Mouse (Mus musculus) layer of hippocampus, postnatal 36 days (tissue): Measurements from ENCODE around the gene Txnip. TPM values are rescaled to one million over a fixed set of nuclear protein-coding genes. Genes with fewer than 3 reads are reported as not detected.
A peak's percentile ranks its signal among the peaks of the same experiment; 100 is the strongest.
"Not testable (repeated sequence)": the region's sequence is repeated elsewhere in the genome, so short reads cannot be mapped to it uniquely, and the experiment has no call there.

Experiments
- DNase-seq, 2 experiments: peaks; one replicate each; pipeline ENCODE4 v3.0.0; 2022
- total RNA-seq, 2 experiments: library from RNA; stranded (reverse); gene quantifications; 2 replicates each; pipeline ENCODE4 v1.2.3; 2021

The Txnip gene
- 10 to 100 TPM; 20.7 to 32.2 TPM for total RNA-seq

DNA sequence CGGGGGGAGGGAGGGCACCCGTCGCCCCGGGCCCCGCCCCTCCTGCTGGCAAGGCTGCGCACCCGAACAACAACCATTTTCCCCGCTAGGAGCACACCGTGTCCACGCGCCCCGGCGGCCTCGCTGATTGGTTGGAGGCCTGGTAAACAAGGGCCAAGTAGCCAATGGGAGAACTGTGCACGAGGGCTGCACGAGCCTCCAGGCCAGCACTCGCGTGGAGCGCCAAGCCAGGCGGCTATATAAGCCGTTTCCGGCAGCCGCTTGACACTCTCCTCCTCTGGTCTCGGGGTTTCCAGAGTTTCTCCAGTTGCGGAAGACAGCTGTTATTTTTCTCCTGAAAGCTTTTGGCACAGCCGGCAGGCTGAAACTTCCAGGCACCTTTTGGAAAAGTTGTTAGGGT is at the start of gene Txnip:
Gene Txnip (plus strand): TSS at position 264 of the 400 bp plus-strand sequence.
- peak; percentile 95 to 96 for DNase-seq

DNA sequence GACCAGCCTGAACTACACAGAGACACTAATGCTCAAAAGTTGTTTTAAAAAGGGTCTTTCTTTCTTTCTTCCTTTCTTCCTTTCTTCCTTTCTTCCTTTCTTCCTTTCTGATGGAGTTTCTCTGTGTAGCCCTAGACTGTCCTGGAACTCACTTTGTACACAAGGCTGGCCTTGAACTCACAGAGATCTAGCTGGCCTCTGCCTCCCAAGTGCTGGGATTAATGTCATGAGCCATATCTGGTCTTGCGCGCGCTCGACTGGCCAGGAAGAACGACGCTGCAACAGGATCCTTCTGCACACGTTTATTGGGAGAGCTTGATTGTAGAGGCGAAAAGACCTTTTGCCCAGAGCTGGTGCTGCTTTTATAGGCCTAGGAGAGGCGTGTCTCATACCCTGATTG is 49.8 kb upstream of the Txnip start:
- not testable (repeated sequence) for DNase-seq

DNA sequence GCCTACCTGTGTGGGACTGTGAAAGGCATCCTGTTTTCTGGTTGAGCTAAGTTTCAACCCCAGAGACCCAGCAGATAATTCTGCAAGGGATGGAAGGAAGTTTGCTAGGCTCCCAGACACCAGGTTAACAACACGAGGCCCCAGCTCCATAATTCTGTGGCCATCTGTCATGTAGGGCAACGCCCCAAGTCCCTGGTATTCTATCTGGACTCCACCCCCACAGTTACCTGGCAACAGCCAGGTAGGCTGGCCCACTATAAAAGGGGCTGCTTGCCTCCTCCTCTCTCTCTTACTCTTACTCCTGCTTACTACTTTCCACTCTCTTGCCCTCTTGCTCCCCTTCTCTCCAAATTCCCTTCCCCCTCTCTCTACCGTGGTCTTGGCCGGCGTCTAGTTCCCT is 37.6 kb upstream of the Txnip start:
- no peak for DNase-seq

DNA sequence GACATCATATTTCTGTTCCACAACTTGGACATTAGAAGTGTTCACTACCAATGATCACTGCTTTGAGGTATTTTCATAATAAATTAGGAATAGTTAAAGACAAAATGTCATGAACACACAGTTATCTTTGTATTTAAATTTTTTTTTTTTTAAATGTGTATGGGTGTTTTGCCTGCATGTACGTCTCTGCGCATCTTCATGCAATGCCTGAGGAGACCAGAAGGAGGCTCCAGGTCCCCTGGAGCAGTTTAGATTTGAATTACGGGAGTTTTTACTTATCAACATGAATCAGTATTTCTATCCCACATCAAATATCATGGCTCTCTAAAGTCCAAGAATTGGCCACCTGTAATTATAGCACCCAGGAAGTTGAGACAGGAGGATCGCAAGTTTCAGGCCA is 35.6 kb upstream of the Txnip start:
- no peak for DNase-seq

DNA sequence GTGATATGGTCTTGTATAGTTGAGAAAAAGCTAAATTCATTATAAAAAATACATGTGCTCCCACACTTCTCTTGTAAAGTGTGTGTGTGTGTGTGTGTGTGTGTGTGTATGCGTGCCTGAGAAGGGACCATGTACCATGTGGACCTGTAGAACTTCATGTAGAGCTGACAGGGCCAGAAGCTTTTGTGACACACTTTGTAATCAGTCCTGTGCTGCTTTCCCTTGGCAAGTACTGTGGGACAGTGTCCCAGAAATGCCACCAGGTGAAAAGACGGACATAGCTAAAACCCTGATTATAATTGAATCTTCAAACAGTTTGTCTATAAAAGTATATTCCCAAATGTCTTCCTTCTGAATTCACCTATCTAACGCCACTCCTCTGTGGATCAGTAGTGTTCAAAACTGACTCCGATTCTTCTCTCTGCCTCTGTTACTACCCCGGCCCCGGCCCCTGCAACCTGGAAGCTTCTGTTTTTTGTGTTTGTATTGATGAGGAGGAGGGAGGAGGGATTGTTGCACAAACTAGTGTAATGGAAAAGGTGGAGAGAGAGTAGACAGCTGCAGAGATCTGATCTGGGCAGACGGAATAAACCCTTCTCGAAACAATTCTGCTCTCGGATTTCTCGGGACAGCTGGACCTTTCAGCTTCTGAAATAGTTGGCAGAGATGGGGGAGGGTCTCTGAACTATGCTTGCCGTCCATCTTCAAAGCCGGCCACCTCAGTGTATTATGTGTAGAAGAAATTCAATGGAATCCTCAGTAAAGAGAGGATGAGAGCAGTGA is 33.5 kb upstream of the Txnip start:
- DNase-seq = no peak

DNA sequence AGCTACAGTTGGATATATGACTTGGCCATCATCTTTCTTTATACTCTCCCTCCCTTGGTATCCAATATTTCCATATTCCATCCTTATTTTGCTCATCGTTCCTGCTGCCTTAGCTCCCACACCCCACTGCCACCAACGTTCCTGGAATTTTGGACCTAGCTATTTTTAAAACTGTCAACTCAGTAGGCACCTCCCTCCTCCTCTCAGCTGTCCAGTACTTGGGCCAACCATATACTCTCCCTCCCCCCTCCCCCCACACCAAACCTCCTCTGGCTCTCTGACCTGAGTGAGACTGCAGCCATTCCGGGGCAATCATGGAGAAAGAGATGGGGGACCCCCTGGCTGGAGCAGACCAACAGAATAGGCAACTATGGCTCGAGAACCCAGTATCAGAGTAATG is 32.8 kb upstream of the Txnip start, which contains the start of gene Hfe2:
Gene Hfe2 (plus strand): TSS at position 259 of the 400 bp plus-strand sequence.
- no peak for DNase-seq

DNA sequence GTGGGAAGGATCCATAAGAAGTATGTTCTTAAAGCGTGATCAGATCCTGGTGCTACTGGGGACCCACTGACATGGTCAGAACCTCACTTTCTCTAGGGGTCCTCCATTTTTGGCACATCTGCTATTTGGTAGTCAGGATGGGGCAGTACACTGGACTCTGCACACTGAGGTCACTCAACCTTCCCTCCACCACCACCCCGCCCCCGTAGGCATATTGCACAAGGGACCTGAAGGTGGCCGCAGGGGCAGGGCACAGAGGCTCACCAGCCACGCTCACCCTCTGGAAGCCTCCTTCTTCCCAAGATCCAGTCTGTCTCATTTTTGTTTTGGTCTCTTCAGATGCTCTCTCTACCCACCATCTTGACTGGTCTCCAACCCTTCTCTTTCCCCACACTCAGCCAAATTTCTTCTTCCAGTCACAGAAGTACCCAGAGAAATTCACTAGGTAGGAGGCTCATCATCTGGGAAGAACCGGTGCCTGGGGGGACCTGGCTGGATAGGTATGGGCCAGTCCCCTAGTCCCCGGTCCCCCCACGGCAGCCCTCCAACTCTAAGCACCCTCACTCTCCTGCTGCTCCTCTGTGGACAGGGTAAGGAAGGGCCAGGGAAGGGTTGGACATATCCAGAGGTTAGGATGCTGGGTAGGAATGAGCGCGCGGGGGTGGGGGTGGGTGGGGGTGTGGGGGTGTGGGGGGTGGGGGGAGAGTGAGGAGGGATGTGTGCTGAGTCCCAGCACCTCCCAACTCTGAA is 31.6 kb upstream of the Txnip start:
- DNase-seq = no peak

DNA sequence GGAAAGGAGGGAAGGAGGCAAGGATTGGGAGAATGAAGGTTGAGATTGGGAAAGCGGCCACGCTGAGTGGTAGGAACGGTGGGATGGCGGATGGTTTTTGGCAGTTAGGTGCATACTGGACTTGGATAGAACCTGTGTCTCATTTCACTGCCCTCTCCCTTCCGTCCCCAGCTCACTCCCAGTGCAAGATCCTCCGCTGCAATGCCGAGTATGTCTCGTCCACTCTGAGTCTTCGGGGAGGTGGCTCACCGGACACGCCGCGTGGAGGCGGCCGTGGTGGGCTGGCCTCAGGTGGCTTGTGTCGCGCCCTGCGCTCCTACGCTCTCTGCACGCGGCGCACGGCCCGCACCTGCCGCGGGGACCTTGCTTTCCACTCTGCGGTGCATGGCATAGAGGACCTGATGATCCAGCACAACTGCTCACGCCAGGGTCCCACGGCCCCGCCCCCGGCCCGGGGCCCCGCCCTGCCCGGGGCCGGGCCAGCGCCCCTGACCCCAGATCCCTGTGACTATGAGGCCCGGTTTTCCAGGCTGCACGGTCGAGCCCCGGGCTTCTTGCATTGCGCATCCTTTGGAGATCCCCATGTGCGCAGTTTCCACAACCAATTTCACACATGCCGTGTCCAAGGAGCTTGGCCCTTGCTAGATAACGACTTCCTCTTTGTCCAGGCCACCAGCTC is 30.8 kb upstream of the Txnip start:
- DNase-seq = no peak

DNA sequence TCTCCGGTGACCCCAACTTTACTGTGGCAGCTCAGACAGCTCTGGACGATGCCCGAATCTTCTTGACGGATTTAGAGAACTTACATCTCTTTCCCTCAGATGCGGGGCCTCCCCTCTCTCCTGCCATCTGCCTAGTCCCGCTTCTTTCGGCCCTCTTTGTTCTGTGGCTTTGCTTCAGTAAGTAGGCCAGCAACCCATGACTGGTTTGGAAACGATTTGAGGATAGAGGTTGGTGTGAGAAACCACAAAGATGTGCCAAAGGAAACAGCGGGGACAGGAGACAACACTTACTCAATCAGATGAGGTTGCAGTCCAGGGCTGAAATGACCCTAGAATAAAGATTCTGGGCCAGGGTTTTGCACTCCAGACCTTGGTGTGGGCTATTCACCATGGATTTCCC is 29.3 kb upstream of the Txnip start:
- no peak for DNase-seq

DNA sequence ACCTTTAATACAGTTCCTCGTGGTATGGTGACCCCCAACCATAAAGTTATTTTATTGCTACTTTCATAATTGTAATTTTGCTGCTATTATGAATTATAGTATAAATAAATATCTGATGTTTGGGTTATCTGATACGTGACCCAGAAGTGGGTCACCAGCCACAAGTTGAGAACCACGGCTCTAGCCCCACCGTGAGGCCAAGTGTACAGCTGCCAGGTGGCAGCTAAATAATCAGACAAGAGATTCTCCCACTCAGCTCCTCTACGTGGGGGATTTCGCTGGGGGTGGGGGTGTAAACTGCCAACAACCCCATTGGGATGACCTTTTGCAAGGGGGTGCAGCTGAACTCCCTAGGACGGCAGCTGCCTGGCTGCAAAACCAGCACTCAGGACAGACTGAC is 25.7 kb upstream of the Txnip start:
- no peak for DNase-seq

DNA sequence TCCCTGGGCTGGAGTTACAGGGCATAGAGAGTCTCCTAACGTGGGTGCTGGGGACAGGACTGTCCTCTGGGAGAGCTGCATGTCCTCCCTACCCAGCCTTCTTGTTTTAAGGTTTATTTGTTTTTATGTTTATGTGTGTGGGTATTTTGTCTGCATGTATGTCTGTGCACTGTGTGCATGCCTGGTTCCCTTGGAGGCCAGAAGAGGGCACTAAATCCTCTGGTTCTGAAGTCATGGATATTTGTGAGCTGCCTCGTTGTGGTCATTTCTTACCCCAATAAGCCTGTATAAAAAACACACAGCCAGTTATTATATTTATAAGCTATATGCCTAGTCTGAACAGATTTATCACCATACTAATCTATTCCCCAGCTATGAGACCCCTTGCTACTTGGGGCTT is 23.5 kb upstream of the Txnip start:
- DNase-seq = no peak

DNA sequence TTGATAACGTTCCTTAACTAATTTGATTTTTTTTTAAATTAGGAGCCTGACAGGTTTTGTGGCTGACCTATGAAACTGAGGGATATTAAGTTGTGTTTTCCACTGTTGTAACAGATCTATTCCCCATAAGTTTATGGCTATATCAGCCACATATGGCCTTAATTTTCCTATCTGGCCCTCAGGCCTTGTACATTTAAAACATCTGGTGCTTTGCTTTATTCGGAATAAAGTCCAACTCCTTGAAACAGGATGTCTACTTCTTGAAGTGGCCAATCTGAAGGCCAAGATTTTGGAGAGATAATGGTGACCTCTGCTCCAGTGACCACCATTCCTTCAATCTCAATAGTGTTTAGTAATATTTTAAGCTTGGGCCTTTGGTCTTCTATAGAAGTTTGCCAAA is 18.4 kb upstream of the Txnip start:
- DNase-seq = no peak

DNA sequence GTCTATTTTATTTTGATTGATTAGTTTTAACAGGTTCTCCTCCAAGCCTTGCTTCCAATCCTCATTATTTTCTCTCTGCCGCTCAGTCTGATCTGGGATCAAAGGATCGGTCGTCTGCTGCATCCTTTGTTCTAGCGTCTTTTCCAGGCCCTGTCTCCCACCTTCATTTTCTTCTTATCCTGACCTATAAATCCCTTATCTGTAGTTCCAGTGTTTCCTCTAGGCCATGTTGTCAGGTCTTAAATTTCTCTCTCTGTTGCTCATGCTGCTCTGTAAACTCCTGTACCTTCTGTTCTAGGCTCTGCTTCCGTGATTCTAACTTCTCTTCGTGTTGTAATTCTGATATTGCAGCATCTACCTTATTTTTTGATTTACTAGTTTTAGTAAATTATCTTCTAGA is 17.0 kb upstream of the Txnip start:
- DNase-seq = no peak

DNA sequence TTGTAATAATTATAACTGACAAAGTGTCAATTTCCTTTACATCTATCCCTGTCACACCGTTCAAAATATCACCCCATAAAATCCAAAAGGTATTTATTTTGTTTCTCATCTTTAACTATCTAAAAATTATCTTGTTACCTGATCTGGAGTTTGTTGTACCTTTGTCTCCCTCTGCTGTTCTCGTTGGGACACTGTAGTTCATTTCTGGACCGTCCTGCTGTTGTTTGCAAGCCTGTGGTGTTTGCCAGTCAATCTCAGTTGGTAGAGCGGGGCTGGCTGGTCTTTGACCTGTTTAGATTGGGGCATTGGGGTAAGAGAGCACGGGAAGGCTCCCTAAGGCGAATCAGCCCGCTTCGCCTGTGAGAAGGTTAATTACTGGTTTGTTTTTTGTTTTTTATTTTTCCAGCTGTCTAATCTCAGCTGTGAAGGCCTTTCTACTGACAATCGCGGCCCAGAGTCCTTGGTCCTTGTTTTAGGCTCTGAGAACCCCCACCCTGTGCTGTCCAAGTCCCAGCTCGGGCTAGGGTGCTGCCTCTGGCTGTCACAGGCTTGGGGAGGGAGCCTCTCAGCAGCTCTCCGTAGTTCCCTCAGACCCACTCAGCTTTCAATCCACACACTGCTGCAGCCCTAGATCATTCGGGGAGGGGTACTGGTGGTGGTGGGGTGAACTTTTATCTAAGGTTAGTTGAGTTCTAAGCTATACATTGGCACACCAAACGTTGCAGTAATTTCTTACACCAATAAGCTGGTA is 16.3 kb upstream of the Txnip start:
- no peak for DNase-seq

DNA sequence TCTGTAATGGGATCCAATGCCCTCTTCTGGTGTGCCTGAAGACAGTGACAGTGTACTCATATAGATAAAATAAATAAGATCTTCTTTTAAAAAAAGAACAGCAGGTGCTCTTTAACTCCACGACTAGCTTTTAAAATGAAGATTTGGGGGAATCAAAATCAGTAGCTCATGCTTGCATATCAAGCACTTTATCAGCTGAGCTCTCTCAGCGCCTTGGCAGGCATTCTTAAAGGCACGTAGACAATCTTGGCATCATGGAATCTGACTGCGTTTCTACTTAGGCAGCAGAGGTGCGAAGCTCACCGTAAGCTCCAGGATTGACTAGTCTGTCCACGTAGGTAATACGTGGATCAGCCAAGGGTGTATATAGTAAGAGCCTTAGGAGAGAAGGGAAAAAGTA is 15.2 kb upstream of the Txnip start:
- DNase-seq = no peak

DNA sequence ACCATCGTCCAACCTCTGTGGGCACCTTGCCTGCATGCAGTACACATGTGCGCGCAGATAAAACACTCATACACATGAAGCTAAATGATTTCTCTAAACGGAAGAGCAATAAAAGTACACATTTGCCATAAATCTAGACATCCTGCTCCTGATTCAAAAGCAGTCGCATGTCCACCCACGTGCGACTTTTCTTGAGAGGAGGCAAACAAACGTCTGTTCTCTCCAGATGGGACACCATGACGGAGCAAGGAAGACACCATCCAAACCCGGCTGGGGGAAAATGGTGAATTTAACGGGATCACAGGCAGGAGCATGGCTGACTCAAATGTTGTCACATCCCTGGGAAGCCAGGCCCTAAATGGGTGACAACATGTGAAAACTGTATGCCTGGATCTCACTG is 14.4 kb upstream of the Txnip start:
- peak; percentile 50 to 53 for DNase-seq

DNA sequence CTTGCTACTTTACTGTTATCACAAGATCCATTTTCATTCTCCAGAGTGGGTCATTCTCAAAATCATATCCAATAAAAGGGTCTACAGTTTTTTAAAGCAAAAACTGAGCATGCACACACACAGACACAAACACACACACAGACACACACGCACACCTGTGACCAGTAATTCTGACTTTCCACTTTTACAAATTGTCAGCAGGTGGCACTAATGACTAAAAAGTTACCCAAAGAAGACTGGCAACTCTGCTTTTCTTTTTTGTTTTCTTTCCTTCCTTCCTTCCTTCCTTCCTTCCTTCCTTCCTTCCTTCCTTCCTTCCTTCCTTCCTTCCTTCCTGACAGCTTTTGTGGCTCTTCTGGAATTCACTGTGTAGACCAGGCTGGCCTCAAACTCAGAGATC is 12.2 kb upstream of the Txnip start:
- DNase-seq = no peak

DNA sequence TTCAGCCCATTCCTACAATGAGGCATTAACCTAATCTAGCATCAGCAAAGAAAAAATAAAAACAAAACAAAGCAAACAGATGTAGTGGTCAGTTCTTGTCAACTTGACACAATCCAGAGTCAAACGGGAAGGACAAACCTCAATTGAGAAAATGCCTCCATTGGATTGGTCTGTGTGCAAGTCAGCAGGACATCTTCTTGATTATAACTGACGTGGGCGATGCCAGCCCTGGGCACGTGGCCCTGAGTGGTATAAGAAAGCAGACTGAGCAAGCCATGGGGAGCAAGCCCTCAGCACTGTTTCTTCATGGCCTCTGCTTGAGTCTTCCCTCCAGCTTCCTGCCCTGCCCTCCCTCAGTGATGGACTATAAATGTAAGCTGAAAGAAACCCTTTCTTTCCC is 10.9 kb upstream of the Txnip start:
- DNase-seq = no peak

DNA sequence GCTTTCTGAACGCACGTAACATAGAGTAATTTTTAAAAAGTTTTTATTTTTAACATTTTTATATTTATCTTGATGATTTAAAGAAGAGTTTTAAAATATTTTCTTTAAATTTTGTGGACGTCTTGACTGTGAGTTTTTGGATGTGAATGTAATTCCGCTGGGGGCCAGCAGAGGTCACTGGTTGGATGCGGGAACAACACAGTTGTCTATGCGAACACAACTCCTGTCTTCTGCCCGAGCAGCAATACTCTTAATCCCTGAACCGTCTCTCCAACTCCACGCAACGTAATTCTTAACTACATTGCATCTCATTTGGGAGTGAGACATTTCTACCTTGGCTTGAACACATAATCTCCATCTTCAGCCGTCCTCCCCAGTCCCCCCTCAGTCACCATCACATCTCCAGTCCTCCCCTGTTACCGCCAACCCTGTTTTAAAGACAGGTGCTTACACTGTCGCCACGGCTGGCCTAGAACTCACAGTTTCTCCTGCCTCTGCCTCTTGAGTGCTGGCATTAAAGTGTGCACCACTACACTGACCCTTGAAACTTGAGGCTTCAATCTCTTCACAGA is 10.3 kb upstream of the Txnip start:
- DNase-seq = peak; percentile 64 to 80

DNA sequence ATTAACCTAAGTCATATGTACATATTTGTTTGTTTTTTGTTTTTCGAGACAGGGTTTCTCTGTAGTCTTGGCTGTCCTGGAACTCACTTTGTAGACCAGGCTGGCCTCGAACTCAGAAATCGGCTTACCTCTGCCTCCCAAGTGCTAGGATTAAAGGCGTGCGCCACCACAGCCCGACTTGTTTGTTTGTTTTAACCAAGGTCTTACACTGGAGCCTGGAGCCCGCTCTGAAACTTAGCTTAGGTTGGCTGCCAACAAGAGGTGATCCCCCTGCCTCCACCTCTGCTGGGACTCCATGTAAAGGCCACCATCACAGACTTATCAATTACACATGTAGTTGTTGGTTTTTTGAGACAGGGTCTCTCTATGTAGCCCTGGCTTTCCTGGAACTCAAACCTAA is 8.9 kb upstream of the Txnip start:
- DNase-seq = no peak

DNA sequence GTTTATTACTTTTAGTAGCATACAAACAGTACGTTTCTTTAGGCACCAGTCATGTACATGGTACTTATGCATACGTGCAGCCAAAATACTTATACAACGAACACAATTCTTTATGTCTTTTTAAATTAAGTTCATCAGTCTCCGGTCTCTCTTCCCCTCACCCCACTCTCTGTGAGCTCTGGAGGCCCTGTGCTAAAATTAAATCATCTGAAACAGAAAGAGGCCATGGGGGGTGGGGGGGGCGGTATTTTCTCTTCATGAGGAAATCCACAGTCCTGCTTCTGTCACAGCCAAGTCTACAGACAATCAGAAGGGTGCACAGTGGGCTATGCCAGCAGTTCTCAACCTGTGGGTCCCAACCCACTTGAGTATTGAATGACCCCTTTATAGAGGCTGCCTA is 8.4 kb upstream of the Txnip start:
- no peak for DNase-seq

DNA sequence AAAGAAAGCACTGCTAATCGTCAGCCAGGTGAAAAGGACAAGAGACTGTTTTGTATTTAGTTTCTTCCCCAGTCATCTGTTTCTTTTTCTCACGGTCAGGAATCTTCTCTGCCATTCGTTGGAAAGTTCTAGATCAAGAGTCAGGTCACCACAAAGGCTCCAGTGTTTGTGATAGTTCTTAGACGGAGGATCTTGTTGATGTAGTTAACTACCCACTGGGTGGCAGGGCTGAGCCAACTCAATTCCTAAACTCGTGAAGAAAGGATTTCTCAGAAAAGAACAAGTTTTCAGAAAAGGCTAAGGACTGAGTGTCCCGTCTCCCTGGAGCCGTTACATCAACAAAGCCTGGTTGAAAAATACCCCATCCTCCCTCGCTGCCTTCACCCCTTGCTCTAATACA is 6.6 kb upstream of the Txnip start:
- DNase-seq = no peak
